Mouse (Mus musculus) T-helper 17 cell (primary cell): ENCODE results near the gene Ahcyl1.

ENCODE experiments used
- in situ Hi-C, 2 experiments: fragments of 300-600 bp; cut with MboI, MseI; formaldehyde crosslinking; loops; 1 replicate in 1 of 2; 2 replicates in 1 of 2; pipeline ENCODE4 v1.15.1; 2025; ENCODE audit warnings: high pct_unique_total_duplicates in 2 of 2

The Ahcyl1 gene

DNA sequence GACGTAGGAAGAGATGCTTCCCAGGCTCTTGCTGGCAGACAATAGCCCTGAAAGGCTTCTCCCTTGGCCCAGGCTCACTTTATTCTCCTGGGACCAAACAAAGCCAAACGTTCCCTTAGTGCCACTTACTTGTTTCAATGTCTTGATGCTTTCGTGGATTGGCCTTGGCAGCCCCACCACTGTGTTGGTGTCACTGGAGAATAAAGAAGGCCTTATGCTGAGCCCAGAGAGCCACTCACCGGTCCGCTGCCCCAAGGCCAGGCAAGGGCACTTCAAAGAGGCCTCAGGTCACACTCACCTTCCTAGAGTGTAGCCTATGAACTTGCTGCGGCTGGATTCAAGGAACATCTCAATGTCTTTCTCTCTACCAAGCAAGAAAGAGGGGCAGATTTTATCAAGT lies 76.4 kb downstream of the Ahcyl1 start:
- in situ Hi-C loops: no loop called here

DNA sequence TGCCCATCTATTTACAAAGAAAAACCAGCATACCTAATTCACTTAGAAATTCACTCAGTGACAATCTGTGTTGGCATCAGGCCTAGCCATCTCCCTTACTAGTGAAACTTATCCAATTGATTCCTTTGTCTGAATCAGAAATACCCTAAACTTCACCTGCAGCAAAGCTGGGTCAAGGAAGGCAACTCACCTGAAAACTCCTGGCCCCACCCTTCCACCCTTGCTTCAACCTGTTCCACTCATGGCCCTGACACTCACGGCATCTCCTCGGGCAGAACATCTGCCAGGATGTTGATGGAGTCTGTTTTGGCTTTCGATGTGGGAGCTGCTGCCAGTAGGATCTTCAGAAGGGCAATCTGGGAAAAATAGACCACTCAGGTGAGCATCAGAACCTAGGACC lies 78.6 kb downstream of the Ahcyl1 start:
- in situ Hi-C loops: no loop called here
